Mouse (Mus musculus) testis, adult 2 months (tissue): ENCODE data around the gene Mpzl3.

Experiments
- CTCF ChIP-seq: fragments of 200-500 bp; IDR thresholded peaks from 2 replicates; pipeline ENCODE4 v1.5.1; 2012; ENCODE audit warnings: low read depth, mild to moderate bottlenecking, inconsistent platforms, low read length, moderate library complexity; ENCODE audit not compliant: control insufficient read depth, insufficient read depth, insufficient replicate concordance
- POLR2A ChIP-seq: fragments of 200-500 bp; IDR thresholded peaks from 2 replicates; pipeline ENCODE4 v1.6.1; 2012; ENCODE audit warnings: low read depth, mild to moderate bottlenecking, inconsistent platforms, low read length, moderate library complexity; ENCODE audit not compliant: control insufficient read depth

DNA sequence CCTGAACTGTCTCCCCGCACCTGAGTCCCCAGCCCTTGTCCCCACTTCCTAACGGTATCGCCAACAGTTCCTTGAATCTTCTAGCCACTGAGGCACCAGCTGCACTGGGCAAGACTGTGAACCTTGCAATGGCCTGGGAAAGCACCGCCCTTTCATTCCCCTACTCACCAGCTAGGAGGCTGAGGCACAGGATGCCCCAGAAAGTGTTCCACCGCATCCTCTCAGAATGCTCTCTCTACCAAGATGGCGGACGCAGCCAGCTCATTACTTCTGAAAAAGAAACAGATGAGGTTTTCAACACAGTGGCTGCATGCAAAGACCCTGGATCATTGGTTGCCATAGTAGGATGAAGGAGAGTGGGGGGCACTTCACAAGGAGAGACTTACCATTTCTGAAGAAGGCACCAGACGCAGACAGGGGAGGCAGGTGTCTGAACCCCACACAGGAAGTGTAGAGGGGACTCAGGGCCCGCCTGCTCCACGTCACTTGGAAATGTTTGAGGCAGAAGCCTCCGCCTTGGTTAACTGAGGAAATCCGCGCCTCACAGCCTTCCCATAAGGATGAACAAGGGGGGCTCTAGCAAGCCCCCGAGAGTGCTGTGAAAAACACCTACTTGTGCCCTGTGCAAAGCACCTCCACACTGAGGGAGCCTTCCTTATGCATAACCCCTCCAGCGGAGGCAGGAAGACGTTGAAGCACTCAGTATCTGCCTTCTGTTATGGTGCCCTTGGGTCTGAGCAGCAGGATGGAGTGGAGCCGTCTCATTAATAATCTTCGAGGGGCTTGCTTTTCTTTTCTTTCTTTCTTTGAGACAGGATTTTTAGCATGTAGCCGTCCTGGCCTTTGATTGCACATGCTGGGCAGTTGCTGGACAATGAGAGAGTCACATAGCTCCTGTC lies 45.6 kb upstream of the Mpzl3 start, which contains the start of gene Cd3e:
- TF ChIP-seq CTCF (no peak), POLR2A (no peak)
